Mouse (Mus musculus): ENCODE measurements around the gene Tbx3. TPM values are rescaled to one million over a fixed set of nuclear protein-coding genes. Genes with fewer than 3 reads are reported as not detected.
A peak's percentile ranks its signal among the peaks of the same experiment; 100 is the strongest.

Gene Tbx3
- total and polyA plus RNA-seq, 2 experiments = 7.7 to 32.4 TPM

DNA sequence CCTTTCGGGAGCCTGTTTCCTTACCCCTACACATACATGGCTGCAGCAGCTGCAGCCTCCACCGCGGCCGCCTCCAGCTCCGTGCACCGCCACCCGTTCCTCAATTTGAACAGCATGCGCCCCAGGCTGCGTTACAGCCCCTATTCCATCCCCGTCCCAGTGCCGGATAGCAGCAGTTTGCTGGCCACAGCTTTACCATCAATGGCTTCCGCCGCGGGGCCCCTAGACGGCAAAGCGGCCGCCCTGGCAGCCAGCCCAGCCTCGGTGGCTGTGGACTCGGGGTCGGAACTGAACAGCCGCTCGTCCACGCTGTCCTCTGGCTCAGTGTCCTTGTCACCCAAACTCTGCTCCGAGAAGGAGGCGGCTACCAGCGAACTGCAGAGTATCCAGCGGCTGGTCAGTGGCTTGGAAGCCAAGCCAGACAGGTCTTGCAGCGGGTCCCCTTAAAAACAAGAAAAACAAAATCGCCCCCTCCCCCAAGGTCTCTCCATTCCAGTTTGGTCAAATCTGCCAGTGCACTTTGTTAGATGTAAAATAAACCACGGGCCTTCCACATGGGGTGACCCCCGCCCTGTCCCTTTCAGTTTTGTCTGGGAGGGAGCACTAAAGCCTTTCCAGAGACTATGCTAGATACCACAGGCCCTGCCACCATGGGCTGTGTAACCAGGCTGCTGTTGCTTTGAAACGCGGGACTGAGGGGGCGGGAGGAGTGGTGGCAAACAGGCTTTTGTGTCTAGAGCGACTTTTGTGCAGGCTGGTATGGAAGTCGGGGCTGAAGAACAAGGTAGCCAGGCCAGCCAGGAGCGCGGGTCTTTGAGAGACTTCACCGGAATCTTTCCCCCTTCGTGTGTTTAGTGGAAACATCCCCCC lies 12.4 kb downstream of the Tbx3 start:
- no peak overlapping the region for H3K9ac ChIP-seq (ENCODE audit: low read depth, low read length)
- WGBS = 50% methylated on average over 40 of the region's 40 CpGs
- H3K36me3 ChIP-seq (ENCODE audit: control insufficient read depth, insufficient read depth, low read length) = peaks cover 15% of the 10 kb centered on the region
- no peak for TF ChIP-seq CTCF (IDR thresholded peaks at IDR 0.05; ENCODE audit: low read depth, low read length)
- TF ChIP-seq POLR2A (IDR thresholded peaks at IDR 0.05; ENCODE audit: extremely low read depth, insufficient read depth, low read length) = no peak
- no peak for DNase-seq (ENCODE audit: extremely low read depth, low read depth, low spot score)
- H3K27me3 ChIP-seq (ENCODE audit: control insufficient read depth, insufficient read depth, low read length) = no peaks in the 10 kb centered on the region
- peaks cover 2% of the 10 kb centered on the region; the same call in 1 of the 2 replicates for H3K4me1 ChIP-seq (ENCODE audit: control insufficient read depth, insufficient read depth, low read length)
- H3K27ac ChIP-seq (replicated peaks; ENCODE audit: insufficient read depth, low read depth, low read length) = no peak overlapping the region
- no peak overlapping the region for H3K4me3 ChIP-seq (ENCODE audit: insufficient read depth, low read depth, low read length)
- H3K79me2 ChIP-seq (ENCODE audit: control insufficient read depth, insufficient read depth, low read length) = no peaks in the 10 kb centered on the region

DNA sequence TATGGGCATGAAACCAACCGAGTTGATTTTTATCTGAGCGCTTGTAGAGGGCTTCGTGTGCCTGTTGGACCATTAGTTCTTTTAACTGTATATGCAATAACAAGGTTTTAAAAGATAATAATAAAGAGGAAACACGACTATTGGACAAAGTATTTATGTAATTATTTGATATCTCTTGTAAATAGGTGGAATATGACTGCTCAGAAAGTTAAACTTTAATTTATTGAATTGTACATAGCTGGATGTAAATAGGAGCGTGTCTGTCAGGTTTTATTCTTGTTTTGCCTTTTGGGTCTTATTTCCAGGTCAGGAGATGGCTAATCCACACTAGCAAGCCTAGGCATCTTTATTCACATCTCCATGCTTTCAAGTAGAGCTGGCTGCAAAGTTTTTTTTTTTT lies 13.4 kb downstream of the Tbx3 start:
- WGBS = 66% methylated on average over 5 of the region's 5 CpGs
- H3K9ac ChIP-seq (ENCODE audit: low read depth, low read length) = no peak overlapping the region
- H3K79me2 ChIP-seq (ENCODE audit: control insufficient read depth, insufficient read depth, low read length) = no peaks in the 10 kb centered on the region
- peaks cover 8% of the 10 kb centered on the region for H3K36me3 ChIP-seq (ENCODE audit: control insufficient read depth, insufficient read depth, low read length)
- DNase-seq (ENCODE audit: extremely low read depth, low read depth, low spot score) = no peak
- no peak overlapping the region for H3K4me3 ChIP-seq (ENCODE audit: insufficient read depth, low read depth, low read length)
- TF ChIP-seq CTCF (IDR thresholded peaks at IDR 0.05; ENCODE audit: low read depth, low read length) = no peak
- no peak for TF ChIP-seq POLR2A (IDR thresholded peaks at IDR 0.05; ENCODE audit: extremely low read depth, insufficient read depth, low read length)
- no peaks in the 10 kb centered on the region for H3K27me3 ChIP-seq (ENCODE audit: control insufficient read depth, insufficient read depth, low read length)
- H3K4me1 ChIP-seq (ENCODE audit: control insufficient read depth, insufficient read depth, low read length) = peaks cover 2% of the 10 kb centered on the region; the same call in 1 of the 2 replicates
- no peak overlapping the region for H3K27ac ChIP-seq (replicated peaks; ENCODE audit: insufficient read depth, low read depth, low read length)

DNA sequence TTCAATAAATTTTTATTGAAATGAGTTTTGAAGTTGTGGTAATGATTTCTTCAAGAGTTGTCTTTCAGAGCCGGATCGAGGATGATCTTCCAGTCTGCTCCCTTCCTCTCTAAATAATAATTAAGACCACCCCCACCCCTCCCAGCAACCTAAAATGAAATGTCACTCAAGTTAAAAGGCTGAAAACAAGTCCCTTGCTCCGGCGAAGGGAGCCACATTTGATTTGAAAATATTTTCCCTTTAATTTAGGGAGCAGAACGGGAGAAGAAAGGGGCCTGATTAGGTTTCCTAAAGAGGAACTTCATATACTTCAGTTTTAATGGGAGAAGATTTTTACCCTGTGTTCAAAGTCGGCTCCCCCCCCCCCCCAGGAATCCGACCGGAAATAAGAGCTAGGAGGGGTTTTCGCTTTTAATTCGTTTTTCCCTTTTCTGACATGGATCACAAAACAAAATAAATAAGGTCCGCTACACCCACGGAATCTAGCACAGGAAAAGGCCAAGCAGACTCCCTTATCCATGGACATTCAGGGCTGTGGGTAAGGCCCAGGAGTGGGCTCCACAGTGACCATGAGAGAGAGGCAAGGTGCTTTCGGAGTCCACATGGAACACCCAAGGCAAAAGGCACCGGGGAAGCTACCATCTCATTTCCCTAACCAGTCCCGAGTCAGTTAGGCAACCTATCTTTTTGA lies 14.4 kb downstream of the Tbx3 start:
- TF ChIP-seq CTCF (IDR thresholded peaks at IDR 0.05; ENCODE audit: low read depth, low read length) (no peak), POLR2A (IDR thresholded peaks at IDR 0.05; ENCODE audit: extremely low read depth, insufficient read depth, low read length) (no peak)
- no peak overlapping the region for H3K9ac ChIP-seq (ENCODE audit: low read depth, low read length)
- H3K4me1 ChIP-seq (ENCODE audit: control insufficient read depth, insufficient read depth, low read length) = peaks cover 2% of the 10 kb centered on the region; the same call in 1 of the 2 replicates
- H3K4me3 ChIP-seq (ENCODE audit: insufficient read depth, low read depth, low read length) = no peak overlapping the region
- DNase-seq (ENCODE audit: extremely low read depth, low read depth, low spot score) = peak; percentile 24
- no peaks in the 10 kb centered on the region for H3K79me2 ChIP-seq (ENCODE audit: control insufficient read depth, insufficient read depth, low read length)
- H3K36me3 ChIP-seq (ENCODE audit: control insufficient read depth, insufficient read depth, low read length) = peaks cover 5% of the 10 kb centered on the region
- H3K27me3 ChIP-seq (ENCODE audit: control insufficient read depth, insufficient read depth, low read length) = no peaks in the 10 kb centered on the region
- no peak overlapping the region for H3K27ac ChIP-seq (replicated peaks; ENCODE audit: insufficient read depth, low read depth, low read length)
- 54% methylated on average over 15 of the region's 15 CpGs for WGBS

DNA sequence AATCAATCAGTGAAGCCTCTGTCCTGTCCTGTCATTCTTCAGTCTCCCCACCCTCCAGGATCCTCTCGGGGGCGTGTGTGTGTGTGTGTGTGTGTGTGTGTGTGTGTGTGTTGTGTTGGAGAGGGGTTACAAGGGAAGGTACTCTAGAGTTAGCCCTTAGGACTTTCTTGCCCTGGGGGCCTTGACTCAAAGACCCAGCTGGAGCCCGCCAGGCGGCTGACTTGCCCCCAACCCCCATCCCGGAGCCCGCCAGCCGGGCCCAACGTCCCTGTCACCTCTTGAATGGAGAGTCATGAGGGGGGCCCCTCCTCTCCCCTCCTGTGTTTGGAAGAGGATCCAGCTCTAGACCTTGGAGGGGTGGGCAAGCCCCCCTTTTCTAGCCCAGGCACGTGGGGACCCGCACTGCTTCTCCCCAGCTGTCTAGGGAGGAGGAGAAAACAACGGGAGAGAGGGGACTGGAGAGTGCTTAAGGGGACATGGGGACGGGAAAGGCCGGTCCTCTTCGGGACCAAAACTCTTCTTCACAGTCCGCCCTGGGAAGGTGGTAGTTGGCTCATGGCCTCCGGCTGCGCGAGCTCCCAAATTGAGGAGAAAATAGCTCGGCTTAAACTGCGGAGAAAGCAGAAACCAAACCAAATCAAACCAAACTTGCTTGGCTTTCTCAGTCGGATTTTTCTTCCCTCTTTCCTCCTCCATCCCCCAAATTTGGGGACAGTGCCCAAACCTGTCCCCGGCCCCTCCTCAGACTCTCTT lies 15.2 kb downstream of the Tbx3 start:
- H3K27ac ChIP-seq (replicated peaks; ENCODE audit: insufficient read depth, low read depth, low read length) = peak overlapping the region; percentile 25; the same call in 1 of the 2 replicates
- peaks cover 2% of the 10 kb centered on the region; the same call in 1 of the 2 replicates for H3K36me3 ChIP-seq (ENCODE audit: control insufficient read depth, insufficient read depth, low read length)
- TF ChIP-seq CTCF (IDR thresholded peaks at IDR 0.05; ENCODE audit: low read depth, low read length) = no peak
- TF ChIP-seq POLR2A (IDR thresholded peaks at IDR 0.05; ENCODE audit: extremely low read depth, insufficient read depth, low read length) = no peak
- H3K27me3 ChIP-seq (ENCODE audit: control insufficient read depth, insufficient read depth, low read length) = no peaks in the 10 kb centered on the region
- peaks cover 2% of the 10 kb centered on the region; the same call in 1 of the 2 replicates for H3K4me1 ChIP-seq (ENCODE audit: control insufficient read depth, insufficient read depth, low read length)
- 10% methylated on average over 22 of the region's 22 CpGs for WGBS
- no peaks in the 10 kb centered on the region for H3K79me2 ChIP-seq (ENCODE audit: control insufficient read depth, insufficient read depth, low read length)
- peak; percentile 27 for DNase-seq (ENCODE audit: extremely low read depth, low read depth, low spot score)
- H3K9ac ChIP-seq (ENCODE audit: low read depth, low read length) = peak overlapping the region; percentile 2; the same call in 1 of the 2 replicates
- H3K4me3 ChIP-seq (ENCODE audit: insufficient read depth, low read depth, low read length) = no peak overlapping the region

DNA sequence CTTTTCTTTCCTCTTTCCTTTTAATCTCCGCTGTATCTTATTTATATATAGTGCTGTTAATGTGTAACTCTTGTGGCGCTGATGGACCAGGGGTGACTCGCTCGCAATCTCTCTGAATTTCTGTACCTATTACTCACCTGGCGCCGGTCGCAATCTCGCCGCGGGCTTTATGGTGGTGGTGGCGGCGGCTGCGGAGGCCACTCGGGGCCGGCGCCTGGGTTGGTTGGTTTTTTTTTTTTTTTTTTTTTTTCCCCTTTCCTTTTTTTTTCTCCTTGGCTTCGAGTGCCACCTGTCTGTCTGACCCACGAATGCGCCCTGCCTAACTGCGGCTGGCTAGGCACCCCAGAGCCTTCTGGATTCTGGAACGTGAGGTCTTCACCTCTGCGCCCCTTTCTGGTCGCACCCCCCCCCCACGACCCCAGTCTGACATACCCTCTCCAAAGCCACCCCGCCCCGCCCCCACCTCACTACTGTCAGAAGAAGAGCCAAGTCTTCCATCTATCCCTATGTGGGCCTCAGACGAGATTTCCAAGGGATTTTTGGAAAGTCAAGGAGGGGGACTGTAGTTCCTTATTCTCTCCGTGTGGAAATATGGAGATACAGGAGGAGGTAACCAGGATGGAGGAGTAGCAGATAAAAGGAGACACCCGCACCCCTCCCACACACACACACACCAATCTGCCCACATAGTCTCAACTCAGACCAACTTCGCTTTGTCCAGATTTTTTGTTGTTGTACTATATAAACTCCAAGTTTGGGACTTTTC lies 15.9 kb downstream of the Tbx3 start:
- Histone ChIP-seq H3K4me3 (ENCODE audit: insufficient read depth, low read depth, low read length) (peak overlapping the region; percentile 33; the same call in 1 of the 2 replicates), H3K36me3 (ENCODE audit: control insufficient read depth, insufficient read depth, low read length) (no peaks in the 10 kb centered on the region; the same call in 1 of the 2 replicates), H3K9ac (ENCODE audit: low read depth, low read length) (no peak overlapping the region), H3K27me3 (ENCODE audit: control insufficient read depth, insufficient read depth, low read length) (no peaks in the 10 kb centered on the region), H3K79me2 (ENCODE audit: control insufficient read depth, insufficient read depth, low read length) (no peaks in the 10 kb centered on the region), H3K27ac (replicated peaks; ENCODE audit: insufficient read depth, low read depth, low read length) (no peak overlapping the region), H3K4me1 (ENCODE audit: control insufficient read depth, insufficient read depth, low read length) (peaks cover 2% of the 10 kb centered on the region; the same call in 1 of the 2 replicates)
- DNase-seq (ENCODE audit: extremely low read depth, low read depth, low spot score) = peak; percentile 38
- 7% methylated on average over 29 of the region's 30 CpGs for WGBS
- TF ChIP-seq POLR2A (IDR thresholded peaks at IDR 0.05; ENCODE audit: extremely low read depth, insufficient read depth, low read length) (no peak), CTCF (IDR thresholded peaks at IDR 0.05; ENCODE audit: low read depth, low read length) (peak; percentile 59)

Measured in liver, adult 2 months (tissue).